Mouse (Mus musculus) retina, embryonic 14.5 days (tissue): ENCODE measurements at regions not wholly inside any gene's neighbourhood (a gene's known extent, or its start where the extent isn't known, plus 50 kb on each side); places are given as distances from the start of the nearest gene placed in this dataset.

Experiments used
- DNase-seq: peaks from one replicate; pipeline ENCODE4 v3.0.0-alpha.2; 2015; ENCODE audit warnings: low spot score

- DNase-seq, result no peak
Observed at GRCm38 (mm10) chr2:46678366-46678765, 1561.2 kb upstream of the Zeb2 start.

- peak; percentile 55 for DNase-seq
Observed at GRCm38 (mm10) chr2:46669517-46670291, 1552.5 kb upstream of the Zeb2 start.

GRCm38 (mm10) chr2:46666990-46667337 is 1549.8 kb upstream of the Zeb2 start:
- no peak for DNase-seq

GRCm38 (mm10) chr2:46666084-46666989 is 1549.1 kb upstream of the Zeb2 start:
- peak; percentile 65 for DNase-seq

GRCm38 (mm10) chr2:46661876-46662275 is 1544.7 kb upstream of the Zeb2 start:
- DNase-seq, result no peak

GRCm38 (mm10) chr2:46660577-46660976 is 1543.4 kb upstream of the Zeb2 start:
- DNase-seq, result no peak

GRCm38 (mm10) chr2:46655289-46655688 is 1538.1 kb upstream of the Zeb2 start:
- no peak for DNase-seq

- no peak for DNase-seq
Observed at GRCm38 (mm10) chr2:46652616-46653015, 1535.4 kb upstream of the Zeb2 start.

GRCm38 (mm10) chr2:46646366-46646765 is 1529.2 kb upstream of the Zeb2 start:
- no peak for DNase-seq

- DNase-seq, result no peak
Observed at GRCm38 (mm10) chr2:46609217-46609616, 1492.0 kb upstream of the Zeb2 start.

- DNase-seq, result no peak
Observed at GRCm38 (mm10) chr2:46581773-46582172, 1464.6 kb upstream of the Zeb2 start.

GRCm38 (mm10) chr2:46570416-46570815 is 1453.2 kb upstream of the Zeb2 start:
- DNase-seq, result no peak

GRCm38 (mm10) chr2:46533395-46533794 is 1416.2 kb upstream of the Zeb2 start:
- no peak for DNase-seq

- no peak for DNase-seq
Observed at GRCm38 (mm10) chr2:46530686-46531085, 1413.5 kb upstream of the Zeb2 start.

GRCm38 (mm10) chr2:46525223-46525622 is 1408.0 kb upstream of the Zeb2 start:
- no peak for DNase-seq

GRCm38 (mm10) chr2:46524625-46525024 is 1407.4 kb upstream of the Zeb2 start:
- DNase-seq, result no peak

- no peak for DNase-seq
Observed at GRCm38 (mm10) chr2:46521147-46521965, 1404.2 kb upstream of the Zeb2 start.

- no peak for DNase-seq
Observed at GRCm38 (mm10) chr2:46512237-46513028, 1395.2 kb upstream of the Zeb2 start.

GRCm38 (mm10) chr2:46506951-46507350 is 1389.8 kb upstream of the Zeb2 start:
- DNase-seq, result no peak

GRCm38 (mm10) chr2:46503074-46503473 is 1385.9 kb upstream of the Zeb2 start:
- DNase-seq, result no peak

- peak; percentile 16 for DNase-seq
Observed at GRCm38 (mm10) chr2:46492299-46492698, 1375.1 kb upstream of the Zeb2 start.
